Mouse (Mus musculus) kidney, embryonic 15.5 days (tissue): ENCODE measurements at regions not wholly inside any gene's neighbourhood (a gene's known extent, or its start where the extent isn't known, plus 50 kb on each side); places are given as distances from the start of the nearest gene placed in this dataset.

Source experiments
- ATAC-seq: fragments of 200-750 bp; cut with Nextera tagmentation; replicated peaks from 2 replicates; pipeline ENCODE4 v1.8.0; 2017; ENCODE audit warnings: moderate TSS enrichment; ENCODE audit not compliant: low FRiP score
- H3K27ac ChIP-seq: fragments of 300-500 bp; sonication (generic); 2 replicates; pipeline ENCODE4 v1.5.1; 2015; ENCODE audit warnings: mild to moderate bottlenecking, inconsistent platforms
- H3K27me3 ChIP-seq: fragments of 300-500 bp; sonication (generic); 2 replicates; pipeline ENCODE4 v1.6.1; 2015; ENCODE audit warnings: inconsistent platforms
- H3K36me3 ChIP-seq: fragments of 300-500 bp; sonication (generic); 2 replicates; pipeline ENCODE4 v1.6.1; 2015; ENCODE audit warnings: inconsistent platforms
- H3K4me1 ChIP-seq: fragments of 300-500 bp; sonication (generic); 2 replicates; pipeline ENCODE4 v1.6.1; 2015; ENCODE audit warnings: inconsistent platforms
- H3K4me2 ChIP-seq: fragments of 300-500 bp; sonication (generic); 2 replicates; pipeline ENCODE4 v1.6.1; 2015; ENCODE audit warnings: moderate library complexity, mild to moderate bottlenecking, inconsistent platforms
- H3K4me3 ChIP-seq: fragments of 300-500 bp; sonication (generic); replicated peaks from 2 replicates; pipeline ENCODE4 v1.5.1; 2015; ENCODE audit warnings: mild to moderate bottlenecking, inconsistent platforms
- H3K9ac ChIP-seq: fragments of 300-500 bp; sonication (generic); 2 replicates; pipeline ENCODE4 v1.6.1; 2015; ENCODE audit warnings: mild to moderate bottlenecking, inconsistent platforms
- H3K9me3 ChIP-seq: fragments of 300-500 bp; sonication (generic); replicated peaks from 2 replicates; pipeline ENCODE4 v1.6.1; 2016; ENCODE audit warnings: inconsistent platforms
- WGBS: fragments of 180-500 bp; shearing (Covaris S2); methylation state at CpG from one replicate; pipeline ENCODE4 v1.1.7; 2015; ENCODE audit warnings: mixed read lengths; 5-methylcytosine and 5-hydroxymethylcytosine counted together

GRCm38 (mm10) chr4:72060605-72061352 is 139.9 kb downstream of the Tle1 start:
- Histone ChIP-seq H3K36me3 (no peaks in the 10 kb centered on the region), H3K9ac (no peak overlapping the region), H3K27ac (peak overlapping the region; percentile 37; the same call in 1 of the 2 replicates), H3K27me3 (no peaks in the 10 kb centered on the region), H3K4me3 (no peak overlapping the region), H3K4me1 (no peaks in the 10 kb centered on the region), H3K4me2 (no peak overlapping the region), H3K9me3 (no peaks in the 10 kb centered on the region)
- 72% methylated on average over 6 of the region's 6 CpGs for WGBS
- ATAC-seq: no peak

GRCm38 (mm10) chr4:72049638-72050454 is 150.9 kb downstream of the Tle1 start:
- Histone ChIP-seq H3K9me3 (no peaks in the 10 kb centered on the region), H3K27me3 (no peaks in the 10 kb centered on the region), H3K4me2 (no peak overlapping the region), H3K4me1 (peaks cover 4% of the 10 kb centered on the region), H3K4me3 (no peak overlapping the region), H3K9ac (no peak overlapping the region), H3K36me3 (no peaks in the 10 kb centered on the region), H3K27ac (no peak overlapping the region)
- 0 out of 2 replicates have a peak, but pooled peaks have one; percentile 40 for ATAC-seq
- WGBS: 14% methylated on average over 6 of the region's 6 CpGs

GRCm38 (mm10) chr4:72022152-72022551 is 178.6 kb downstream of the Tle1 start:
- Histone ChIP-seq H3K4me1 (no peaks in the 10 kb centered on the region), H3K4me3 (no peak overlapping the region), H3K9ac (no peak overlapping the region), H3K27ac (no peak overlapping the region), H3K36me3 (no peaks in the 10 kb centered on the region), H3K9me3 (no peaks in the 10 kb centered on the region), H3K27me3 (no peaks in the 10 kb centered on the region), H3K4me2 (no peak overlapping the region)
- ATAC-seq: no peak
- WGBS: 83% methylated on average over 2 of the region's 2 CpGs

- Histone ChIP-seq H3K9me3 (no peaks in the 10 kb centered on the region), H3K9ac (no peak overlapping the region), H3K27ac (peak overlapping the region; percentile 63), H3K36me3 (no peaks in the 10 kb centered on the region), H3K4me1 (no peaks in the 10 kb centered on the region), H3K27me3 (no peaks in the 10 kb centered on the region), H3K4me3 (no peak overlapping the region), H3K4me2 (no peak overlapping the region)
- WGBS: 50% methylated on average over 2 of the region's 2 CpGs
- peak; percentile 75 for ATAC-seq
Observed at GRCm38 (mm10) chr4:72014221-72014850, 186.4 kb downstream of the Tle1 start.

GRCm38 (mm10) chr4:72013583-72013982 is 187.1 kb downstream of the Tle1 start:
- H3K4me3 ChIP-seq: no peak overlapping the region
- ATAC-seq: no peak
- H3K36me3 ChIP-seq: no peaks in the 10 kb centered on the region
- 72% methylated on average over 3 of the region's 3 CpGs for WGBS
- H3K27ac ChIP-seq: peak overlapping the region; percentile 54
- H3K9ac ChIP-seq: no peak overlapping the region
- H3K27me3 ChIP-seq: no peaks in the 10 kb centered on the region
- H3K9me3 ChIP-seq: peaks cover 3% of the 10 kb centered on the region
- H3K4me1 ChIP-seq: no peaks in the 10 kb centered on the region
- H3K4me2 ChIP-seq: no peak overlapping the region

GRCm38 (mm10) chr4:72010316-72010715 is 190.4 kb downstream of the Tle1 start:
- Histone ChIP-seq H3K4me1 (no peaks in the 10 kb centered on the region), H3K36me3 (no peaks in the 10 kb centered on the region), H3K27ac (no peak overlapping the region), H3K9me3 (peaks cover 4% of the 10 kb centered on the region), H3K9ac (no peak overlapping the region), H3K27me3 (no peaks in the 10 kb centered on the region), H3K4me2 (no peak overlapping the region), H3K4me3 (no peak overlapping the region)
- ATAC-seq: no peak
- WGBS: 86% methylated on average over 4 of the region's 4 CpGs

- Histone ChIP-seq H3K4me3 (no peak overlapping the region), H3K9me3 (peaks cover 4% of the 10 kb centered on the region), H3K4me2 (no peak overlapping the region), H3K9ac (no peak overlapping the region), H3K4me1 (no peaks in the 10 kb centered on the region), H3K36me3 (no peaks in the 10 kb centered on the region), H3K27me3 (no peaks in the 10 kb centered on the region), H3K27ac (no peak overlapping the region)
- no peak for ATAC-seq
Observed at GRCm38 (mm10) chr4:72005926-72006325, 194.8 kb downstream of the Tle1 start.

GRCm38 (mm10) chr4:72001221-72001875 is 199.4 kb downstream of the Tle1 start:
- H3K4me2 ChIP-seq: no peak overlapping the region
- no peak for ATAC-seq
- H3K27ac ChIP-seq: no peak overlapping the region
- H3K9ac ChIP-seq: no peak overlapping the region
- H3K4me1 ChIP-seq: no peaks in the 10 kb centered on the region
- no peaks in the 10 kb centered on the region for H3K36me3 ChIP-seq
- WGBS: 75% methylated on average over 2 of the region's 2 CpGs
- H3K4me3 ChIP-seq: no peak overlapping the region
- H3K27me3 ChIP-seq: no peaks in the 10 kb centered on the region
- no peaks in the 10 kb centered on the region for H3K9me3 ChIP-seq

GRCm38 (mm10) chr4:71968701-71969100 is 210.9 kb upstream of the Gm11232 start:
- Histone ChIP-seq H3K9me3 (no peaks in the 10 kb centered on the region), H3K27me3 (no peaks in the 10 kb centered on the region), H3K4me2 (no peak overlapping the region), H3K27ac (no peak overlapping the region), H3K9ac (no peak overlapping the region), H3K4me1 (no peaks in the 10 kb centered on the region), H3K36me3 (no peaks in the 10 kb centered on the region), H3K4me3 (no peak overlapping the region)
- ATAC-seq: no peak
- 28% methylated on average over 1 of the region's 1 CpGs for WGBS

GRCm38 (mm10) chr4:71953441-71953840 is 195.7 kb upstream of the Gm11232 start:
- Histone ChIP-seq H3K4me3 (no peak overlapping the region), H3K4me1 (no peaks in the 10 kb centered on the region), H3K9ac (no peak overlapping the region), H3K27me3 (no peaks in the 10 kb centered on the region), H3K9me3 (no peaks in the 10 kb centered on the region), H3K36me3 (no peaks in the 10 kb centered on the region), H3K4me2 (no peak overlapping the region), H3K27ac (no peak overlapping the region)
- 77% methylated on average over 2 of the region's 2 CpGs for WGBS
- ATAC-seq: no peak

GRCm38 (mm10) chr4:71933240-71933986 is 175.6 kb upstream of the Gm11232 start:
- Histone ChIP-seq H3K9me3 (no peaks in the 10 kb centered on the region), H3K36me3 (no peaks in the 10 kb centered on the region), H3K27me3 (no peaks in the 10 kb centered on the region), H3K4me3 (no peak overlapping the region), H3K9ac (no peak overlapping the region), H3K4me2 (no peak overlapping the region), H3K4me1 (no peaks in the 10 kb centered on the region), H3K27ac (no peak overlapping the region)
- WGBS: 53% methylated on average over 2 of the region's 2 CpGs
- ATAC-seq: no peak
